Mouse (Mus musculus) cerebellum, postnatal 4 days (tissue): ENCODE measurements around the gene Ttbk1.
"Not testable (repeated sequence)": the region's sequence is repeated elsewhere in the genome, so short reads cannot be mapped to it uniquely, and the experiment has no call there.

Source experiments
- DNase-seq, 2 experiments: peaks; one replicate each; pipeline ENCODE4 v3.0.0; 2022; ENCODE audit warnings: low spot score in 2 of 2, mixed read lengths in 1 of 2

Gene Ttbk1

DNA sequence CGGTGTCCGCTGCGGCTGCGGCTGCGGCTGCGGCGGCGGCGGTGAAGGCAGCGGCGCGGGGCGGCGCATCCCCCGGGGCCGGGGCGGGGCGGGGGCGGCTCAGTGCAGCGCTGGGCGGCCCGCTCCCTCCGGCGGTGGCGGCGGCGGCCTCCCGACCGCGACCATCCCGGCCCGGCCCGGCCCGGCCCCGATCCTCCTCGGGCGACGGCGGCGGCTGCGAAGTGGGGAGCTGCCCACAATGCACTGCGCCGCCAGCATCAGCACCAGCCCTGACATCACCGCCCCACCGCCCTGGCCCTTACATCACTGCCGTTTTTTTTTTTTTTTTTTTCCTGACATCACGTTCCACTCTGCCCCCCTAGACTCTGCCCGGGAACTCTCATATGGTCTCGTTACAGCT is at the start of gene Ttbk1:
Gene Ttbk1 (minus strand): TSS at position 245 of the 400 bp plus-strand sequence.
- DNase-seq = peak in 1 of 2 experiments; percentile 60

DNA sequence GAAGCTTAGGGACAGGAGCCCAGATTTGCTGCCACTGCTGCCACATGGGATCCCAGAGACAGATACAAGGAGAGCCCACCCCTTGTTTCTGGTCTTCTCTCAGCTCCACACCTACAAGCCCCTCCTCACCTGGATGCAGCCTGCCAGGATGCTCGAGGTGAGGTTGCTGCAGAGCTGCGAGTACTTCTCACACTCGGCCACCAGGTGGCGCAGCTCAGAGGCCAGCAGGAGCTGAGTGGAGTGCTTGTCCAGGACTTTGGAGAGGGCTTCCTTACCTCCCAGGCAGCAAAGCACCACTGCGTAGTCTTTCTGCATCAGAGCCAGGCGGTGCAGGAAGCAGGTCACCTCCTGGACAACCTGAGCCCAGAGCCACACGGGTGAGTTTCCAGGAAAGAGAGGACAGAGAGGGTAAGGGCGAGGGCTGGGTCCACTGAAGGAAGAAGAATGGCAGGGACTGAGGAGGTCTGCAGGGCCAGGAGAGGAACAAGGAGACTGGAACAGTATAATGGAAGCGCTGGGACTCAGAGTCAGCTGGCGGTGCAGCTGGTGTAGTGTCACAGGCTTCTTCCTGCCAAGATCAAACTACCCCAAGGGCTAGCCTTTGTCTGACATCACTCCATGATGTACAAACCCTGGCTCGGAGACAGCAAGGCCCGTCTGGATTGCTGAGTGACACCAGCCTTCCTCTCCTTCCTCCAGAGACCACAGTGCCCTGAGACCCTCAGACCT is 38.3 kb upstream of the Ttbk1 start:
- DNase-seq = peak; percentile 67 to 84

DNA sequence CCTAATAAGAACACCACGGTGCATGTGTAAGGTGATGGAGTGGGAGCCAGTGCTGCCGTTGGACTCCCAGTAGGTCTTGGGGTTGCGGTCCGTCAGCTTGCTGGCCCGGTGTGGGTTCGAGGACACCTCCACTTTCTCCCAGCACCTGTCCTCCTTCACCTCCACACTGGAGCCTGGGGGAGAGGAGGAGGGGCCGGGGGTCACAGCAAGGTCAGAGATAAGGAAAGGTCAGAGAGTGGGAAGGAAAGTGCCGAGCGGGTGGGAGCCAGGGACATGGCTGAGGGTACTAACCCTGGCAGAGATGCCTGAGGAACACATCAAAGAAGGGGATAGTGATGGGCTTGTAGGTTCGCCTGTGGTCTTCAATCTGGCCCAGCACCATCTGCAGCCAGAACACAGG is 37.6 kb upstream of the Ttbk1 start:
- DNase-seq = no peak

DNA sequence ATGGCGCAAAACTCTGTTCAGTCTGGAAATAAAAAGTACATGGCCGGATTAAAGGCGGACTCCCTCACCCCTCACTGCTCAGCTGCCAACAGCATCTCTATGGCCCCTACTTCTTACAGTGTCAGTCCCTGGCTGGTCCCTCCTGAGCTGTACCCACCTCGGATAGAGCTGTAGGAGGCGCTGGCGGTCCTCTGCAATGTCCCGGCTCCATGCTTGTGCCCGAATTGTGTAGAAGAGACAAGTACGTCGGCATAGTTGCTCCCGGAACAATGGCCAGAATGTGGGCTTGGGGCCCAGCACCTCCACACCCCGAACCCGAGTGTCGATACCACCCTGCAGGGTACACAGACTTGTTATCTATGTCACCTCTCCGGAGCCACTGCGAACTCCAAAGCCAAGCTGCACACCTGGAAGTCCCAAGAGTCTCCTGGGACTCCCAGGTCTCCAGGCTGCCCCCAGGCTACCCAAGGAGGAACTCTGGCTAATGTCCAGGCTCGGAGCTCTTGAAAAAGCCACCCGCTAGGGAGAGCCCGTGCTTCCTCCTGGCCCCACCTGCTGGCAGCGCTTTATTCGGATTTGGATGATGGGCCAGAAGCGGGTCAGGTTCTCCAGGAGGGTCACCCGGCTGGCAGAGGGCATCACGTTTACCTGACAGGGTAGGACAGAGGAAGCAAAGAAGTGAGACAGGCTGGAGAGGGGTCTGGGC is 34.6 kb upstream of the Ttbk1 start:
- DNase-seq = no peak

GRCm38 (mm10) chr17:46521174-46521573 is 33.7 kb upstream of the Ttbk1 start:
- no peak for DNase-seq

- DNase-seq = no peak
These were observed 33.0 kb upstream of the Ttbk1 start for GRCm38 (mm10) chr17:46520385-46520979.

DNA sequence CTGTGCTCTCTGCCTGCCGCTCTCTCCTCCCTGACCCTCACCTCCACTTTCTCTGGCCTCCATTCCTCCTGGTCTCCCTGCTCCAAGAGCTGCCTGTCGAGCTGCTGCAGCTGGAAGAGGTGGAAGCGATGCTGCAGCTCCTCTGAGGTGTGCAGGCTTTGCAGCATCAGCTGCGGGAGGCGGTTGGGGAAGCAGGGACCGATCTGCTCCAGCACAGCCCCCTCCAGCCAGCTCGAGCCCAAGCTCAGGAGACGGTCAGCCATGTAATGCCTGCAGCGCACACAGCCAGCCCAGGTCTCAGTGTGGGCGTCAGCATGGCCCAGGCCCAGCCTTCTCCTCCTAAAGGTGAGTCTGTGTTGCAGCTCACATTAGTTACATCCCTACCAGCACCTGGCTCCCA is 32.5 kb upstream of the Ttbk1 start:
- DNase-seq = no peak

- no peak for DNase-seq
These were observed 25.9 kb upstream of the Ttbk1 start for GRCm38 (mm10) chr17:46513329-46513728.

DNA sequence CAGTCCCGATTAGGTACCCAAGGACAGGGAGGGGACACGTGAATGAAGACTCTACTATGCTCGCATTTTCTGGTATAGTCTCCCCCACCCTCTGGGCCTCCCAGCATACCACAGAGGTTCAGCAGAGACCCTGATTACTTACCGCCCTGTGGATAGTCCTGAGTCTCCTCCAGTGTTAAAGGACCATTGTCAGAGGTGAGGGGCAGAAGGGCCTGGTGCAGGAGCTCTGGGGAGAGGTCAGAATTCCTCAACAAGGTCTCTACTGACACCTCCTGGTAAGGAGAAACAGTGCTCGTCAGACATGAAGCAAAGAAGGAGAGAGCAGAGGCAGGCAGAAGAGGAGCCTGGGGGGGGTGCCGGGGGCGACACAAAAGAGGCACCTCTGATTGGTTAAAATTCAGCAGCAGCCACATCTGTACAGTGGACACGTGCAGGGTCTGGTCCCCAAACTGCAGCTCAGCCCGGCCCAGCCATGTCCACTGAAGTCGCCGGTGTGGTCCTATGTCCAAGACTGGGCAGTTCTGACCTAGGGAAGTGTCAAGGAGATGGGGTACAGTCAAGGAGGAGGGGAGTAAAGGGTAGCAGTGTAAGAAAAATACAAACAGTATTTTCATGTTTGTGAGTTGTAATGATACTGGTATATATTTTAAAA is 23.7 kb upstream of the Ttbk1 start:
- no peak for DNase-seq

DNA sequence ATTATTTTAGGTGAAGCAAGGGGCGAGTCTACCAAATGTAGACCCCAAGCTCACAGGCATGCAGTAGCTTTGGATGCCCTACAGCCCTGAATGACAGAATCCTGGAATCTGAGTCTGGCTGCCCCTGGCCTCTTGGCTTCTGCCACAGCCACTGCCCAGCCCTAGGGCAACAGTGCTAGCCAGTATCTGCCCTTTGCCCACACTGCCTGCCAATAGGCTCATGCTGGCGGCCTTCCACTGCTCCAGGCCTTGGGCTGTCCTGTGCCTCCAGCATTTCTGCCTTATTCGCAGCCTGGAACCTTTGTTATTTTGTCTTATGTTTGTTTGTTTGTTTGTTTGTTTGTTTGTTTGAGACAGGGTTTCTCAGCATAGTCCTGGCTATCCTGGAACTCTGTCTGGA is 18.1 kb upstream of the Ttbk1 start:
- DNase-seq = no peak

DNA sequence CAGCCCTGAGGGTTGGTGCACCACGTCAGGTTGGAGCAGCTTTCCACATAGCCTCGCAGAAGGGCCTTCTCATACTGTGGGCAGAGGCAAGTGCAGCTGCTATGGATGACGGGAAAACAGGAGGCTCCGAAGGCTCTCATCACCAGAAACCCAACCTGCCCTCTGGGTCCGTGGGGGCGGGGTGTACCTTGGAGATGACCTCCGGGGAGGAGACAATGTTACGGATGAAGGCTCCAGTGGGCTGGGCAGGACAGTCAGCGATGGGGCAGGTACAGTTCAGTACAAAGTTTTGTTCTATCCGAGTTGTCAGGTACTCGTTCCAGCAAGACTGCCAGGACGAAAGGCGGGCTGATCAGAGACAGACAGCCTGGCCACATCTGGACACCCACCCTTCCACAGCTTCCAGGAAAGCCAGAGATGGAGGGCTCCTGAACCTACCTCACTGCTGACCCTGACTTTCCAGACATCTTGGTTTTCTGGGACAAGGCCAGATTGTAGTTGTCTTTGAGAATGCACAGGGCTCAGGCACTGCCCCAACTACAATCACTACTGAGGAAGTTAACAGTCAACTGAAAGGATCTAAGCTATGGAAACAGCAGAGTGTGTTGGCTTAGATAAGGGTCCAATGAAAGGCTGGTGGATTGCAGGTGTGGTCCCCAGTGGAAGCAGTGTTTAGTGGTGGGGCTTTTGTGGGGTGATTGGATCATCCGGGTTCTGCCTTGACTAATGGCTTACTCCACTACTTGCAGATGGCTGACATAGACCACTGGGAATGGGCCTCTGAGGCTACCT is 16.6 kb upstream of the Ttbk1 start:
- DNase-seq = no peak

DNA sequence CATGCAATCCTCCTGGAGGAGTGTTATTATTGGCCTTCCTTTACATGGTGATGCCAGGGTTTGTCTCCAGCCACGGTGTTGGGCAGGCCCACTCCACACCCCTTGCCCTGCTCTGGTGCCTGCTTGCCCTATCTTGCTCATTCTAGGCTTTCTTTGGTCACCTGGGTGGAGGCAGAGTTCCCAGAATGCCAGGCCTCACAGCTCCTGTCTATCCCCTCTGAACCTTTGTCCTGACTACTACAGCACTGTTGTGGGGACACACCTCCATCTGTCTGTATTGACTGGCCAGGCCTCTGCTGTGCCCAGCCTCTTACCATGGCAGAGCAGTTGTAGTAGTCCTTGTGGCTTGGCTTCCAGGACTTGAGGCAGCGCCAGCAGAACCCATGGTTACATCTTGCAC is 15.3 kb upstream of the Ttbk1 start:
- no peak for DNase-seq

GRCm38 (mm10) chr17:46497956-46498355 is 10.5 kb upstream of the Ttbk1 start:
- DNase-seq = no peak

DNA sequence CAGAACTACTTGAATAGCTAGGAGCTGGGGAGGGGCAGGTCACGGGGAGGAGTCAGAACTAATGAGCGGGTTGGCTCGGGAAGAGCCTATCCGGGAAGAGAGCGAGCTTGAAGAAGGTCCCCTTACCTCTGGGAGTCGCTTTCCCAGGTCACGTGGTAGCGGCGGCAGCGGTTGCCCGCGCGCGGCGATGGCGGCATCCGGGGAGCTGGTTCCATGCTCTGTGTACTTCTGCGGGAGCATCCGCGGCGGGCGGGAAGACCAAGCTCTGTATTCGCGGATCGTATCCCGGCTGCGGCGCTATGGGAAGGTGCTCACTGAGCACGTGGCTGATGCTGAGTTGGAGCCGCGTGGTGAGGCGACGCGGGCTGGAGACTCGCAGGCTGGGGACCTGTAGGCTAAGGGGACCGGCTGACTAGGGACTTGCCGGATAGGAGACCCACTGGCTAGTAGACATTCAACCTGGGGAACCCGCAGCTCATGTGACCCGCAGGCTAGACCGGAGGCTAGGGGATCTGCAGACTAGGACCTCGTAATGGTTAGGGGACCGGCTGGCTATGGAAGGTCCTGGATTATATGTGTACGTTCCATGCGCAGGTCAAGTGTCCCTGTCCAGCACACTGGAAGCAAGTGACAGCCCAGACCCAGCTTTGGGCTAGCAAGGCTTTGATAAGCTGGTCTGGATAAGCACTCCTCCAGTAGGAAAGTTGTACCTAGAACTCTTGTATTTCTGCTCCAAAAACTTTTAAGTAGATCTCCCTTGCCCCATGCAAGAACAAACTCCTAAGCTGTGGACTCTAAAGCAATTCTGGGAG is 9.4 kb upstream of the Ttbk1 start, which contains the start of gene Dnph1:
Gene Dnph1 (plus strand): TSS at position 89 of the 812 bp plus-strand sequence.
- DNase-seq = peak; percentile 51 to 75

GRCm38 (mm10) chr17:46496081-46496480 is 8.6 kb upstream of the Ttbk1 start:
- not testable (repeated sequence) for DNase-seq

DNA sequence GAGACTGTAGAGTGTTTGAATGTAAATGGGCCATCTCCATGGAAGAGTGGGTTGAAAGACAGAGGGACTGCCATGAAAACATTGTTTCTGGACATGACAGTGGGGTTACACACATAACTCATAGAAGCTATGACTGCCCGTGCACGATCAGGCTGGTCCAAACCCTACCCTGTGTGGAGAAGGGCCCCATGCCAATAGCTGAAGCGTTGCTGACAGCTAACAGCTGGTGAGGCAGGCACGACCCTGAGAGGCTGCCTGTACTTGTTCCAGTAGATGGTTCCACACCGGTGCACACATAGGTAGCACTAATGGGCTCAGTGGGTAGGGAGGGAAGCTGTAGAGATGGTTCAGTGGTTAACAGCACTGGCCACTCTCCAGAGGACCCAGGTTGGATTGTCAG is 8.0 kb upstream of the Ttbk1 start:
- DNase-seq = no peak

DNA sequence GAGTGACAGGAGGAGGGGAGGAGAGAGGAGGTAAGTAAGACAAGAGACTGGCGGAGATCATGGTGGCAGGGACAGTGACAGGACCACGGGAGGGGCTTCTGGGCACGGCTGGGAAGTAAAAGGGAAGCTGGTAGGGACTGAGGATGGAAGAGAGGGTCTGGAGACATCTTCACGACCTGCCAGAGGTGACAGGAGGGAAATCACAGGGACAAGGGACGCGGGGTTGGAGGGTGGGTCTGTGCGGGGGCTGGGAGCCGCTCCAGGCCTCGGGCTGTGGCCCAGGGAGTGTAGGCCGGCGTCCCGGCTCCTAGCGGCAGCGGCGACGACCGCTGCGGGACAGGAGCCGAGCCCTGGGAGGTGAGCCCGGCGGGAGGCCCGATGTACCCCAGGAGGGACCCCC is 480 bp downstream of the Ttbk1 start:
- DNase-seq = no peak

- no peak for DNase-seq
These were observed 3.0 kb downstream of the Ttbk1 start for GRCm38 (mm10) chr17:46484461-46484875.

DNA sequence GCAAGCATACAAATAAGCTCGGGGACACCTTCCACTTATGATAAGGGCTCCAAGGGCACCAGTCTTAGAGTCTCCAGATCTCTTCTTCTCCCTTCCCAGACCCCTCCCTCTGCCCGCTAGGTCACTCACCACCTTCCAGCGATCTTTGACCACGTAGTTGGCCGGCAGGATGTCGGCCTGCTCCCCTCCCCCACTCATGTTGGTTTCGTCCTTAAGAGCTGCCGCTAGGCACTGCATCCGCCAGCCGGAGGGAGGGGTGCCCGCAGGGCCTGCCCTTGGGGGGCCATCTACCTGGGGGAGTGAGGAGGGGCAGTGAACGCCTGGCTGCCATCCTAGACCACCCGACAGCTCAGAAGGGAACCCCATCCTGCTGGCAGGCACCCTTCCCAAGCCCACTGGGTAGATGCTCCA is 3.4 kb downstream of the Ttbk1 start:
- DNase-seq = no peak

DNA sequence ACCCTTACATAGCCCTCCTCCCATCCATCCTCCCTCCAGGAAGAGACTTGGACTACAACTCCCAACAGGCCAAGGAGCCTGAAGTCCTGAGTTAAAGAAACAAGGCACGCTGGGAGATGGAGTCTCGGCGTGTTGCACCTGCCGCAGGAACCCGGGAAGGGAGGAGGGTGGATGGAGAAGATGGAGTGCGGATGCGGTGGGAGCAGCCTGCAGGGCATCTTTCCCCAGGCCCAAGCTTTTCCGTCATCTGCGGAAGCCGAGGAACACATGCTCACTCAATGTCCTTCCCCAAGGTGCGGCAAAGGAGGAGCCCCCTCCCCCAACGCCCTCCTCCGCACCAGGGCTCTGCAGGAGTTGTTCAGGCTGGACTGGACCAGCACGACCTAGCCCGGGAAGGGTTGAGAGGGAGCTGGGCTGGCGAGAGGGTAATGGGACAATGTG is 3.9 kb downstream of the Ttbk1 start:
- DNase-seq = peak in 1 of 2 experiments; percentile 44

- no peak for DNase-seq
These were observed 10.2 kb downstream of the Ttbk1 start for GRCm38 (mm10) chr17:46477286-46477685.
